Mouse (Mus musculus) layer of hippocampus, adult 2 months (tissue): ENCODE results near the gene Diras1. TPM values are rescaled to one million over a fixed set of nuclear protein-coding genes. Genes with fewer than 3 reads are reported as not detected.
"Not testable (repeated sequence)": the region's sequence is repeated elsewhere in the genome, so short reads cannot be mapped to it uniquely, and the experiment has no call there.

ENCODE experiments used
- DNase-seq, 2 experiments: peaks; one replicate each; pipeline ENCODE4 v3.0.0; 2022; ENCODE audit warnings: low spot score in 2 of 2
- H3K27ac ChIP-seq: fragments of 200-600 bp; 2 replicates; pipeline ENCODE4 v1.8.1; 2022
- H3K4me3 ChIP-seq: fragments of 200-600 bp; 2 replicates; pipeline ENCODE4 v1.8.1; 2022; ENCODE audit warnings: mild to moderate bottlenecking
- CTCF ChIP-seq: fragments of 200-600 bp; conservative IDR thresholded peaks from 2 replicates; pipeline ENCODE4 v1.8.1; 2022; ENCODE audit warnings: antibody characterized with exemption, mild to moderate bottlenecking, moderate library complexity
- total RNA-seq, 2 experiments: library from RNA; stranded (reverse); gene quantifications; 2 replicates each; pipeline ENCODE4 v1.2.3; 2021

The Diras1 gene
- total RNA-seq, 2 experiments from 2014 or later = 95.2 to 100 TPM

- no peak for DNase-seq
- Histone ChIP-seq H3K4me3 (no peak overlapping the region), H3K27ac (no peak overlapping the region)
- no peak for TF ChIP-seq CTCF
Observed at GRCm38 (mm10) chr10:80990406-80990805, 35.1 kb downstream of the Diras1 start.

- not testable (repeated sequence) for H3K4me3 ChIP-seq, DNase-seq, H3K27ac ChIP-seq
Observed at GRCm38 (mm10) chr10:80989854-80990253, 35.6 kb downstream of the Diras1 start.

- Histone ChIP-seq H3K27ac (no peak overlapping the region), H3K4me3 (no peak overlapping the region)
- DNase-seq = no peak
- TF ChIP-seq CTCF = no peak
Observed at GRCm38 (mm10) chr10:80989446-80989845, 36.0 kb downstream of the Diras1 start.

GRCm38 (mm10) chr10:80987709-80988441 lies 37.6 kb downstream of the Diras1 start:
- TF ChIP-seq CTCF = peak; percentile 97
- no peak overlapping the region for H3K27ac ChIP-seq
- DNase-seq = peak in 1 of 2 experiments; percentile 76
- H3K4me3 ChIP-seq = no peak overlapping the region

GRCm38 (mm10) chr10:80986754-80987153 lies 38.7 kb downstream of the Diras1 start:
- no peak for DNase-seq
- TF ChIP-seq CTCF = no peak
- Histone ChIP-seq H3K4me3 (no peak overlapping the region), H3K27ac (no peak overlapping the region)

- Histone ChIP-seq H3K4me3 (peak overlapping the region; percentile 53), H3K27ac (peak overlapping the region; percentile 61)
- no peak for TF ChIP-seq CTCF
Observed at GRCm38 (mm10) chr10:80985970-80986701, 39.3 kb downstream of the Diras1 start.

GRCm38 (mm10) chr10:80985241-80985969 lies 40.1 kb downstream of the Diras1 start:
- Histone ChIP-seq H3K27ac (peak overlapping the region; percentile 61), H3K4me3 (peak overlapping the region; percentile 53)
- DNase-seq = no peak
- TF ChIP-seq CTCF = no peak

More at GRCm38 (mm10) chr10:80985970-80986701, 39.3 kb downstream of the Diras1 start:
- DNase-seq = no peak

GRCm38 (mm10) chr10:80984223-80984622 lies 41.2 kb downstream of the Diras1 start:
- H3K4me3 ChIP-seq = no peak overlapping the region
- no peak overlapping the region for H3K27ac ChIP-seq
- TF ChIP-seq CTCF = no peak
- DNase-seq = no peak

GRCm38 (mm10) chr10:80982381-80982780 lies 43.1 kb downstream of the Diras1 start:
- H3K27ac ChIP-seq = no peak overlapping the region
- no peak for TF ChIP-seq CTCF

GRCm38 (mm10) chr10:80981564-80982112 lies 43.8 kb downstream of the Diras1 start:
- peak; percentile 32; the same call in 1 of the 2 replicates for TF ChIP-seq CTCF
- no peak for DNase-seq
- H3K4me3 ChIP-seq = no peak overlapping the region
- H3K27ac ChIP-seq = no peak overlapping the region

More at GRCm38 (mm10) chr10:80982381-80982780, 43.1 kb downstream of the Diras1 start:
- no peak overlapping the region for H3K4me3 ChIP-seq
- no peak for DNase-seq

- no peak for TF ChIP-seq CTCF
- H3K4me3 ChIP-seq = no peak overlapping the region
- DNase-seq = no peak
- H3K27ac ChIP-seq = no peak overlapping the region
Observed at GRCm38 (mm10) chr10:80975478-80975877, 50.0 kb downstream of the Diras1 start.

- H3K27ac ChIP-seq = no peak overlapping the region
- H3K4me3 ChIP-seq = no peak overlapping the region
- no peak for TF ChIP-seq CTCF
- no peak for DNase-seq
Observed at GRCm38 (mm10) chr10:80973722-80974121, 51.7 kb downstream of the Diras1 start.
